Mouse (Mus musculus): ENCODE measurements around the gene Thada.

Gene Thada

GRCm38 (mm10) chr17:84465753-84466608 lies at the start of gene Thada:
Thada (minus strand) TSS chr17:84466205.
- DNase-seq: peak; percentile 98

DNA sequence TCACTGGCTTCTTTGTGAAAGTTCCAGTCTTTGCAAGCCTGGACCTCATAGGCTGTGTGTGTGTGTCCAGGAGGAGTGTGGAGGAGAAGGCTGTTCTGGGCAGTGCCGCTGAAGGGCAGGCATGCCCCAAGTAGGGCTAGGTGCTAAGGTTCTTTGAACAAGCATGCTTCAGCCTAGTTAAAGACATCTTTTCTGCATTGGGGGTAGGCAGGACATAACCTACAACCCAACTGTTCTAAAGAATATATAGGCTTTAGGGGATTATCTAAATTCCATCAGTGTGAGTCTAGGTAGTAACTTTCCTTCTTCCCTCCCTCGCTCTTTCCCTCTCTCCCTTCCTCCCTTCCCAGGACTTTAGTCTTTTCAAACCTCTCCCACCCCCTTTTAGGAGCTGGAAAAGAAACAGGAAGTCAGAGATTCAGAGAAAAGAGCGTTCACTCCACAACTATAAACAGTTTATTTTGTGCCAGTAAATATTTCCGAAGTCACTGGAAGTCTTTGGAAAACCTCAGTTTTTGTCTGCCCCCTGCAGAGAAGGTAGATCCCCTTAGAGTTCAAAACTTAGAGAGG lies 46.6 kb upstream of the Thada start:
- peak; percentile 38 for DNase-seq

- peak; percentile 88 for DNase-seq
These were observed 45.9 kb upstream of the Thada start, which contains the start of gene Plekhh2 for GRCm38 (mm10) chr17:84511682-84512515. Plekhh2 (plus strand) TSS chr17:84511895.

GRCm38 (mm10) chr17:84510961-84511639 lies 45.1 kb upstream of the Thada start:
- DNase-seq: peak; percentile 13

GRCm38 (mm10) chr17:84510355-84510754 lies 44.4 kb upstream of the Thada start:
- DNase-seq: peak; percentile 37

DNA sequence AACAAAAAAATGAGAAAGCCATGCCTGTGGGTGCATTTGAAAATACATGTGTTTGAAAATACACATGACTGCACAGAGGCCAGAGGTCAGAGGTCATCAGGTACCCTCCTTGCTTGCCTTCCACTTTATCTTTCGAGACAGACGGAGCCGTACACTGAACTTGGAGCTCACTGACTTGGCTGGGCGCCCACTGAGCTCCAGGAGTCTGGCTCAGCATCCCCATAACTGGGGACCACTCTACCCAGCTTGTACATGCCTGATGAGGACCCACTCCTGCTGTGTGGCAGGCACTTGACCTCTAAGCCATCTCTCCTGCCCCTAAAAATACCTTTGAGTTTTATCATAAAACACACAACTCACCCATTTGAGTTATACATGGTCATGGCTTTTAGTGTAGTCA lies 43.2 kb upstream of the Thada start:
- no peak for DNase-seq

DNA sequence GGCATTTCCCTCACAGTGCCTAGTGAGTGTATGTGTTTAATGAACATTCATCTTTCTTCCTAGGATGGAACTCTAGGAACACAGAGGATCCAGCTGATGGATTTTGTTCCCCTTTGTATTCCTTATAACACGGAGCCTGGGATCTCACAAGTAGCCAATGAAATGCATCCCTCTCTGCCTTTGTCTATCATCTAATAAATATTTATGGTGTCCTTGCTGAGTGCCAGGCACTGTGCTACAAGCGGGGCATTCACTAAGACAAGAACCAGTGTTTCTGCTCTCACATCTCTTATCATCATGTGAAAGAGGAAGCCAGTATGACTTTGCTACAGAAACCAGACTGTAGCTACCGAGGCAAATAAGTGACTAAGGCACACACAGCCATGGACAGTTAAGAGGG lies 42.7 kb upstream of the Thada start:
- no peak for DNase-seq

- no peak for DNase-seq
These were observed 39.9 kb upstream of the Thada start for GRCm38 (mm10) chr17:84505922-84506321.

DNA sequence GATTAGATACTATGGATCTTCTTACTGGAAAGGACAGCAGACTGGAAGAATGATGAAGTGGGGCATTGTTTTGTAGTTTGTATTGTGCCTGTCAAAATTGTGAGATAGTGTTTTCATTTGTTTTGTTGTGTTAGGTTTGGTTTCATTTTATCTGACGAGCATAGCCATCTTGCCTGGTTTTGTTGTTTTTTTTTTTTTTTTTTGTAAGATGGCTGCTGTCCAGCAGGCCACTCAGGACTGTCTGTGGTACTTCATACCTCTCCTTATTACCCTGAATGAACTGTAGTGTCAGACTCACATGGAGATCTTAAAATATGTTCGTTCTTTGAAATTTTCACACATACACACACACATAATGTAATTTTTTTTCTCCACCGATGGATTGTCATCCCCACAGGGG lies 36.3 kb upstream of the Thada start:
- DNase-seq: no peak

- peak; percentile 49 for DNase-seq
These were observed 32.6 kb upstream of the Thada start for GRCm38 (mm10) chr17:84498639-84499038.

DNA sequence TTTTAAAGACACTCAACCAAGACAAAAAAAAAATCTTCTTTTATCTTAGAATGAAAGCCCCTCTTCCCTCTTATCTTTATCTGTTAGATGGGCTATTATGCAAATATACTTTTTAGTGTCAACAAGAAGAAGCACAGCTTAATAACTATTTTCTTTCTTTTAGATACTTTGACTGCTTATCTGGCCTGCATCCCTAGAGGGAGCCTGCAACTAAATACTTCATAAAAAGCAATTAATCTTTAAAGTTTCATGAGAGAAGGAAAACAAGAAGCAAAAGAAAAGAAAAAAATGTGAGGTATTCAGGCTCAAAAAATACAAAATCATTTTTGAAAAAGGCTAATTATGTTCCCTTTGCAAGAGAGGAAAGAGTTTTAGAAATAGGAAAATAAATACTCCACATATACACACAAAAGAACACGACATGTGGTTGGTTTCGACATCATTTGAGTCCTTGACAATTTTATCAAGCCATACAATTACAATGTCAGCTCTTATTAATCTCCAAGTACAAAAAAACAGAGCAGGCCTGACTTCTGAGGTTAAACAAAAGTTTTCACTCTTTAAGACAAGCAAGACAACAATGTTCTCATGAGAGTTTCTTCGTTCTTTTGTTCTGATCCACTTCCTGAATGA lies 32.1 kb upstream of the Thada start:
- no peak for DNase-seq

GRCm38 (mm10) chr17:84497559-84497958 lies 31.6 kb upstream of the Thada start:
- DNase-seq: no peak

DNA sequence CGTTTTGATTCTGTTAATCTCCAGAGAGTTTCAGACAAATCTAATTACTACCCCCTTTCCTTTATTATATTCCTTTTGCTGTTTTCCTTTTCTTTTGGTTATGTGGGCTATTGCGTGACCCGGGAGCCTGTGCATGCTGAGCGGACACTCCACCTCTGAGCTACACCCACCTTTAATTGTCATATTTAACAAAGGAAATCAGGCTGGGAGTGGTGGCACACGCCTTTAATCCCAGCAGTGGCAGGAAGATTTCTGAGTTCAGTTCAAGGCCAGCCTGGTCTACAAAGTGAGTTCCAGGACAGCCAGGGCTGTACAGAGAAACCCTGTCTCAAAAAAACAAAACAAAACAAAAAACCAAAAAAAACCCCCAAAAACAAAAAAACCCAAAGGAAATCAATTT lies 31.0 kb upstream of the Thada start:
- DNase-seq: no peak

- DNase-seq: peak; percentile 60
These were observed 26.4 kb upstream of the Thada start for GRCm38 (mm10) chr17:84492255-84492880.

- no peak for DNase-seq
These were observed 21.4 kb upstream of the Thada start for GRCm38 (mm10) chr17:84487415-84487814.

DNA sequence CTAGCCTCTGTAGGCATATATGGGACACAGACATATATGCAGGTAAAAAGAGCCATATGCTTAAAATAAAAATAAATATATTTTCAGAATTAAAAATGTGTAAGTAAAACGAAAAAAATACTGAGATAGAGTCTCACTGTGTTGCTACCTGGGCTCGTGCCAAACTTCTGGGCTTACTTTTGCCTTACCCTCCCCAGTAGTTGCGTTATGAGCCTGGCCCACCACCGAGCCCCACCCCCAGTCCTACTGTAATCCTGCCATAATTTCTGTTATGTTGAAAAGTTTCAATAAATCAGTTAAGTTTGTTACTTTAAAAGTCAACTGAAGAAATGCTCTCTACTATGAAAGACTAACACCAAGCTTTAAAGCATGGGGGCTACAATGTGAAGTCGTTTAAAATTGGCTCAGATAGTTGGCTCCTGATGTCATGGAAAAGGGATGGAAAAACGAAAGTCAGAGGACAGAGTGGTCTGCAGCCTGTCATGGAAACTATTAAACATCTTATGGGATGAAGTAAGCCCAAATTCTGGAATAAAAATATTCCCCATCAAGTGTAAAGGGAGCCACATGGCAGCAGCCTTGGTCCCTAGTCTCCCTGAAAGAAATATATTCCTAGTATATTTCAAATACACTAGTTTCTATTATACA lies 17.8 kb upstream of the Thada start:
- no peak for DNase-seq

DNA sequence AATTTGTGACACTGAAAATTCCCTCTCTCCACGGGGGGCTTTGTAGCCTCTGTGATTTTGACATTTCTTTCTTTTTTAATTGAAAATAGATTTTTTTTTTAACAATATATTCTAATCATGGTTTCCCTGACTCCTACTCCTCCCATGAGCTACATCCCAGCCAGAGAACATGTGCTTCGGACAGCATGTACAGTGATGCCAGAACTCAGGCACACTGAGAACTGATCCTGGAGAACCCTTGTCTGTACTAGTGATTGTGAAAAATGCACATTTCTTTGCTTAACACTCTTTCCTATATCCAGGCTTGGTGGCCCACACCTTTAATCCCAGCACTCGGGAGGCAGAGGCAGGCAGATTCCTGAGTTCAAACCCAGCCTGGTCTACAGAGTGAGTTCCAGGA lies 16.8 kb upstream of the Thada start:
- no peak for DNase-seq

DNA sequence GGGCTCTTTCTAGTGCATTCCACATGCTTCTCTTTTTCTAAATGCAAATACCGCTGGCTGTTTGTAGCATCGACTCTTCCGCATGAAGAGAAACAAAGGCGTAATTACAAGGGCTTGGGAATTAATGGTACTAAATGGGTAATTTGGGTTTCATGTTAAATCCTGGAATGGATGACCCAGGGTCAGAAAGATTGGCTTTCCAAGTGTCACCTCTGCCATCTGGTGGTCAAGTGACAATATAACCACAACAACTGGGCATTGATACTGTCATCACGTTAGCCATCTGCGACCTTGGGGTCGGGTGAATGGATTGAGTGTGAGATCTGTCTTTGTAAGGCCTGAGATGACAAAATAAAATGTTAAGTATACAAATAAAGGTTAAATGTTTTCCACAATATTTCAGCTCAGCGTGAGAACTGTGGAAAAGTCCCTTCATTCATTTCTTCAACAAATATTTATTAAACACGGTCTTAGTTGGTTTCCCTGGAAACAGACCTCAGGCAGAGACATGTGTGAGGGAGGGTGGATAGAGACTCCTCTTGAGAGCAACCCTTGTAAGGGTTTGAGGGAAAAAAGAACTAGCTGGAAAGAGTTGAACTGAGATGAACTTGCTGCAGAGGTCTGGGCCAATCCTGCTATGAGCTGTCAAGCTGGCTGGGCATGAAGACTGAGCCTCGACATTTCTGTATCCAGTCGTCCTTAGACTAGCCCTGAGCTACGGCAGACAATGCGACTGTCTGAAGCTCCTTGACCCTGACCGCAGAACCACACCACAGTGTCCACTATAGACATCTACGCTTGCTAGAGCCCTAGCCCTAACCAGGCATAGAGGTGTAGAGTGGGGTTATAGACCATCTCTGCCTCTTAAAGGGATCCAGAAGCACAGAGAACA lies 14.7 kb upstream of the Thada start:
- peak; percentile 72 for DNase-seq

GRCm38 (mm10) chr17:84478276-84478675 lies 12.3 kb upstream of the Thada start:
- no peak for DNase-seq

- peak; percentile 67 for DNase-seq
These were observed 11.2 kb upstream of the Thada start for GRCm38 (mm10) chr17:84477176-84477575.
